Mouse (Mus musculus) liver, adult 2 months (tissue): ENCODE measurements around the gene Pld1. TPM values are rescaled to one million over a fixed set of nuclear protein-coding genes. Genes with fewer than 3 reads are reported as not detected.

Experiments used
- DNase-seq: peaks from one replicate; pipeline ENCODE4 v3.0.0-alpha.2; 2011; ENCODE audit warnings: low read depth, low spot score; ENCODE audit errors: extremely low read depth
- H3K27ac ChIP-seq: fragments of 200-500 bp; replicated peaks from 2 replicates; pipeline ENCODE4 v1.5.1; 2012; ENCODE audit warnings: low read depth, mild to moderate bottlenecking, control low read depth, inconsistent platforms, low read length; ENCODE audit not compliant: insufficient read depth
- H3K27me3 ChIP-seq: fragments of 200-500 bp; 2 replicates; pipeline ENCODE4 v1.6.1; 2012; ENCODE audit warnings: mild to moderate bottlenecking, moderate library complexity, low read length, inconsistent platforms; ENCODE audit not compliant: control insufficient read depth, insufficient read depth
- H3K36me3 ChIP-seq: fragments of 200-500 bp; 2 replicates; pipeline ENCODE4 v1.6.1; 2012; ENCODE audit warnings: low read length, inconsistent platforms; ENCODE audit not compliant: control insufficient read depth, insufficient read depth
- H3K4me1 ChIP-seq: fragments of 200-500 bp; 2 replicates; pipeline ENCODE4 v1.6.1; 2011; ENCODE audit warnings: low read length; ENCODE audit not compliant: control insufficient read depth, insufficient read depth
- H3K4me3 ChIP-seq: fragments of 200-500 bp; 2 replicates; pipeline ENCODE4 v1.5.1; 2011; ENCODE audit warnings: low read depth, mild to moderate bottlenecking, control low read depth, low read length, moderate library complexity; ENCODE audit not compliant: insufficient read depth
- H3K79me2 ChIP-seq: fragments of 200-500 bp; 2 replicates; pipeline ENCODE4 v1.6.1; 2012; ENCODE audit warnings: inconsistent platforms, mild to moderate bottlenecking, low read length, moderate library complexity; ENCODE audit not compliant: control insufficient read depth, insufficient read depth
- H3K9ac ChIP-seq: fragments of 200-500 bp; 2 replicates; pipeline ENCODE4 v1.6.1; 2012; ENCODE audit warnings: low read depth, mild to moderate bottlenecking, control low read depth, inconsistent platforms, low read length
- CTCF ChIP-seq: fragments of 200-500 bp; IDR thresholded peaks from 2 replicates; pipeline ENCODE4 v1.5.1; 2011; ENCODE audit warnings: low read depth, low read length, control low read depth
- POLR2A ChIP-seq: fragments of 200-500 bp; IDR thresholded peaks from 2 replicates; pipeline ENCODE4 v1.6.1; 2011; ENCODE audit warnings: low read length, control low read depth; ENCODE audit not compliant: insufficient read depth; ENCODE audit errors: extremely low read depth
- WGBS: fragments of 180-500 bp; shearing (Covaris S2); methylation state at CpG from one replicate; pipeline ENCODE4 v1.1.7; 2018; 5-methylcytosine and 5-hydroxymethylcytosine counted together
- polyA plus RNA-seq: library from polyadenylated mRNA; depleted of rRNA; stranded (reverse); fragments of >200 nt; gene quantifications from 2 replicates; pipeline ENCODE4 v1.2.3, GENCODE M21; 2012
- total RNA-seq: library from RNA; depleted of rRNA; stranded (reverse); fragments of >200 nt; gene quantifications from 2 replicates; pipeline ENCODE4 v1.2.3, GENCODE M21; 2014

The Pld1 gene
- total and polyA plus RNA-seq, 2 experiments: 1.9 to 8.4 TPM

GRCm38 (mm10) chr3:28158916-28159315 is 220.4 kb downstream of the Pld1 start:
- Histone ChIP-seq H3K79me2 (no peaks in the 10 kb centered on the region), H3K27ac (no peak overlapping the region), H3K27me3 (no peaks in the 10 kb centered on the region), H3K9ac (no peak overlapping the region), H3K36me3 (no peaks in the 10 kb centered on the region), H3K4me1 (no peaks in the 10 kb centered on the region), H3K4me3 (no peak overlapping the region)
- no peak for DNase-seq
- 93% methylated on average over 3 of the region's 3 CpGs for WGBS
- TF ChIP-seq CTCF (no peak), POLR2A (no peak)

- Histone ChIP-seq H3K36me3 (no peaks in the 10 kb centered on the region), H3K27ac (no peak overlapping the region), H3K9ac (no peak overlapping the region), H3K4me3 (no peak overlapping the region), H3K4me1 (no peaks in the 10 kb centered on the region), H3K79me2 (no peaks in the 10 kb centered on the region), H3K27me3 (no peaks in the 10 kb centered on the region)
- 89% methylated on average over 4 of the region's 4 CpGs for WGBS
- DNase-seq: no peak
- TF ChIP-seq POLR2A: no peak
- no peak for TF ChIP-seq CTCF
Measured at GRCm38 (mm10) chr3:28162346-28162745, 223.9 kb downstream of the Pld1 start.

- H3K4me3 ChIP-seq: no peak overlapping the region
- H3K27ac ChIP-seq: no peak overlapping the region
- H3K79me2 ChIP-seq: no peaks in the 10 kb centered on the region
- DNase-seq: no peak
- H3K9ac ChIP-seq: no peak overlapping the region
- H3K36me3 ChIP-seq: no peaks in the 10 kb centered on the region
- no peaks in the 10 kb centered on the region for H3K27me3 ChIP-seq
- WGBS: 37% methylated on average over 1 of the region's 1 CpGs
- H3K4me1 ChIP-seq: no peaks in the 10 kb centered on the region
- TF ChIP-seq CTCF (no peak), POLR2A (no peak)
Measured at GRCm38 (mm10) chr3:28164678-28165077, 226.2 kb downstream of the Pld1 start.

GRCm38 (mm10) chr3:28165598-28165997 is 227.1 kb downstream of the Pld1 start:
- no peaks in the 10 kb centered on the region for H3K4me1 ChIP-seq
- no peaks in the 10 kb centered on the region for H3K36me3 ChIP-seq
- peak; percentile 43 for DNase-seq
- H3K27me3 ChIP-seq: no peaks in the 10 kb centered on the region
- WGBS: 0% methylated on average over 1 of the region's 1 CpGs
- no peak overlapping the region for H3K4me3 ChIP-seq
- TF ChIP-seq CTCF (peak; percentile 31; the same call in 1 of the 2 replicates), POLR2A (no peak)
- no peak overlapping the region for H3K27ac ChIP-seq
- H3K9ac ChIP-seq: no peak overlapping the region
- H3K79me2 ChIP-seq: no peaks in the 10 kb centered on the region

GRCm38 (mm10) chr3:28167796-28168505 is 229.5 kb downstream of the Pld1 start:
- Histone ChIP-seq H3K27me3 (no peaks in the 10 kb centered on the region), H3K36me3 (no peaks in the 10 kb centered on the region), H3K4me1 (no peaks in the 10 kb centered on the region), H3K4me3 (no peak overlapping the region), H3K27ac (no peak overlapping the region), H3K9ac (no peak overlapping the region), H3K79me2 (no peaks in the 10 kb centered on the region)
- no peak for DNase-seq
- TF ChIP-seq POLR2A (no peak), CTCF (no peak)
- WGBS: 85% methylated on average over 6 of the region's 6 CpGs

- peak; percentile 13 for DNase-seq
- H3K27me3 ChIP-seq: no peaks in the 10 kb centered on the region
- no peak overlapping the region for H3K4me3 ChIP-seq
- H3K27ac ChIP-seq: no peak overlapping the region
- TF ChIP-seq POLR2A (no peak), CTCF (no peak)
- no peak overlapping the region for H3K9ac ChIP-seq
- no peaks in the 10 kb centered on the region for H3K36me3 ChIP-seq
- H3K79me2 ChIP-seq: no peaks in the 10 kb centered on the region
- no peaks in the 10 kb centered on the region for H3K4me1 ChIP-seq
- WGBS: 43% methylated on average over 17 of the region's 17 CpGs
Measured at GRCm38 (mm10) chr3:28170911-28171618, 232.6 kb downstream of the Pld1 start.
